Mouse (Mus musculus) neutrophil, adult 5-6 weeks (primary cell): Measurements from ENCODE around the gene Gm20388. TPM values are rescaled to one million over a fixed set of nuclear protein-coding genes. Genes with fewer than 3 reads are reported as not detected.

Experiments
- ATAC-seq: fragments of 151-379, 151-347 bp; 2 replicates; pipeline ENCODE4 v1.8.0; 2017; ENCODE audit warnings: mild to moderate bottlenecking, moderate TSS enrichment; ENCODE audit not compliant: insufficient number of reproducible peaks, poor library complexity, low FRiP score, severe bottlenecking; ENCODE audit errors: extremely low read depth
- total RNA-seq: library from RNA; stranded (forward); fragments of 200-1000 nt; gene quantifications from 2 replicates; pipeline ENCODE4 v1.2.3, GENCODE M21; 2017

The Gm20388 gene
- total RNA-seq, 1 experiment from 2014 or later, result 10.8 TPM

DNA sequence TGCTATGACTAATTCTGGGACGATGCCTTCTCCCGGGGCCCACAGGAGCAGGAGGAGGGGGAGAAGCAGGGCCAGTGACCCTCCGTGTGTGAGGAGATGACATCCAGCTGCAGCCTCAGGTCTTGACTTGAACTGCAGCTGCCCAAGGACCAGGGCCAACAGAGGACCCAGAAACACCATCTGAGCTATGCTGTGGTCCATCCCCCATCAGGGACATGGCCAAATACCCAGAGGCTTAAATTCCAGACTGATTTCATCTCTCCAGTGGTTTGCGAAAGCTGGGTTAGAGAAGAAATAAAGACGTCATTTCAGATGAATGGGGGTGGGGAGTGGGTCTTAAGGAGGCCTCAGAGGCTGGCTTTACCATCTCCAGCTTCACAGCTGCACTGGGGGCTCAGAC, 4285.6 kb downstream of the Gm20388 start:
- no peak for ATAC-seq

DNA sequence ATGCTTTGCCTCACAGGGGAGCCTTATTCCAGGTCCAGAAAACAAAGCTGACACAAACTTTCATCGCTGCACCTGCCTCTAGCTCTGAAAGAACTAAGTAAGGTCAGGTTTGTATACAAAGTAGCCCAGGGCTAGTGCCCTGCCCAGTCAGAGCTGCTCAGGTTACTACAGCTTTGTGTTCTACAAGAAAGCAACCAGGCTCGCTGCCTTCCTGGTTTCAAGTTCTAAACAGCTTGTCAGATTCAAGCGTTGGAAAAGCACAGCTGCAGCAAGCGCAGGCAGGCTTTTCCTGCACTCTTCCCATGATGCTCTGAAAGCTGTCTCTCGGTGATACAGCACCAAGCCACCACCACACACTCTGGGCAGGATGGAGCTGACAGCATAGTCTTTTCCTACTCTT, 4286.2 kb downstream of the Gm20388 start:
- no peak for ATAC-seq

- no peak for ATAC-seq
These were observed 4287.6 kb downstream of the Gm20388 start for GRCm38 (mm10) chr8:124198230-124198629.

DNA sequence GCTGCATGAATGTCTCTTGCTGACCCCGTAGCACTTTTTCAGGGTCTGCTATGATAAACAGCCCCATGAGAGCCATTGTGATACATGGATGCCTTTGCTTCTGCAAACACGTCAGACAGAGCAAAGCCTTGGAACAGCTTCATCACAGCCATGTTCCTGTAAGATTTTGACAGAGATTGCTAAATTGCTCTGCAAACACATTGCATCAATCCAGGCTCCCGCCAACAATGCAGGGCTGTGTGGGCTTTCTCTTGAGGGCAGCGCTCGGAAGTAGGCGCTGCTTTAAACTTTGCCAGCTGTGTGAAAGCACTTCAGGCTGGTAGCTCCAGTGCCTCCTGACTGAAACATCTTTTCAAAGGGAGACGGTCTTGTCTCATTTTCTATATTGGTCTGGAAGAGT, 4289.8 kb downstream of the Gm20388 start:
- no peak for ATAC-seq

GRCm38 (mm10) chr8:124201706-124202105, 4291.1 kb downstream of the Gm20388 start:
- ATAC-seq, result no peak

- ATAC-seq, result no peak
These were observed 4292.3 kb downstream of the Gm20388 start for GRCm38 (mm10) chr8:124202895-124203294.

GRCm38 (mm10) chr8:124204001-124204601, 4293.5 kb downstream of the Gm20388 start:
- no peak for ATAC-seq

DNA sequence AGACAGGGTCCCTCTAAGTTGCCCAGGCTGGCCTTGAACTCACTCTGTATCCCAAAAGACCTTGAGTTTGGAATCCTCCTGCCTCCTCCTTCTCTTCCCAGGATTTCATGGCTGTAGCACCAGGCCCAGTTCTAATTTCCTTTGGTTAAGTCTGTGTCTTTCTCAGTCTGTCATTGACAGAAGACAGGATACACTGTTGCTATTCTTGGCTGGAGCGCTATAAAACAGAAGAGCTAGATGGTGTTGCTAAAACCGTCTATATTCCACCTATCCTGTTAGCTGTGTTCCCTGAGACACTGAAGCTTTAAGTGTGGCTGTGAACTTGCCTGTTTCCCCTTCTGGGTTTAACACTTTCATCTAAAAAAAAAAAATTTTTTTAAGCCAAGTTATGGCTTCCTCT, 4301.5 kb downstream of the Gm20388 start:
- ATAC-seq, result no peak

DNA sequence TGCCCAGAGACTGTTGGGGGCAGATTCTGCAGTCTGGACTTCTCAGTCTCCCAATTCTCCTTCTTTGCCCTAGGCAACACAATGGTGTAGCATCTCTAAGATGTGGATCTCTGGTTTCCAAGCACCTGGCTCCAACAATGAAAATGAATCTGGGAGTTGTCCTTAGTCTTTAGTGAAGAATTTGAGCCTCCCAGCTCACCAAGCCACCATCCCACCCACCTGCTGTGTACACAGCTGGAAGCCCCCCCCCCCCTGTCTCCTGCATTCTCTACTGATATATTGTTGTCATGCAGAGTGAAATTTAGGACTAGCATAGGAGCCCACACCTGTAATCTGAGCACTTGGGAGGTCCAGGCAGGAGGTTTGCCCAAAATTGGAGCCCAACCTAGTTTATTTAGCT, 4306.3 kb downstream of the Gm20388 start:
- ATAC-seq, result no peak

DNA sequence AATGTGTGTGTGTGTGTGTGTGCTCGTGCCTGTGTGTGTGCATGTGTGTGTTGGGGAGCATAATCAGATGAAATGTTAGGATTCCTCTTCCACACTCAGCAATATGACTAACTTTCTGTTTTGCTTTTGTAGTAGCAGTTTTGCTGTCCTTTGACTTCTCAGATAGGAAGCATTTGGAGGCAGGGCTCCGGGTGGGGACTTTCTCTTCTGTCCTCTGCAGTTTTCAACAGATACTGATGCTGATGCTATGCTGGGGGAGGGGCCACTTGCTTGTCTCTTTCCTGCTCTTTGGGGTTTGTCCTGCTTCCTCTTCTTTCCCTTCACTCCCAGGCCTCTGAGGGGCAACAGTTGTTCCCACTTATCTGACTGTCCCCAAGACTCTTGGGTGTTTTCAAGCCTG, 4319.2 kb downstream of the Gm20388 start:
- no peak for ATAC-seq

GRCm38 (mm10) chr8:124230496-124231175, 4320.0 kb downstream of the Gm20388 start:
- no peak for ATAC-seq

GRCm38 (mm10) chr8:124231176-124231484, 4320.5 kb downstream of the Gm20388 start, which contains the start of gene Galnt2:
Galnt2 (plus strand) TSS chr8:124231391.
- ATAC-seq, result peak; percentile 47

- ATAC-seq, result peak; percentile 41; the same call in 1 of the 2 replicates
These were observed 4321.0 kb downstream of the Gm20388 start for GRCm38 (mm10) chr8:124231485-124232279.

GRCm38 (mm10) chr8:124232280-124232600, 4321.6 kb downstream of the Gm20388 start:
- no peak for ATAC-seq

GRCm38 (mm10) chr8:124234496-124234895, 4323.9 kb downstream of the Gm20388 start:
- ATAC-seq, result no peak

GRCm38 (mm10) chr8:124235536-124235935, 4324.9 kb downstream of the Gm20388 start:
- ATAC-seq, result no peak

DNA sequence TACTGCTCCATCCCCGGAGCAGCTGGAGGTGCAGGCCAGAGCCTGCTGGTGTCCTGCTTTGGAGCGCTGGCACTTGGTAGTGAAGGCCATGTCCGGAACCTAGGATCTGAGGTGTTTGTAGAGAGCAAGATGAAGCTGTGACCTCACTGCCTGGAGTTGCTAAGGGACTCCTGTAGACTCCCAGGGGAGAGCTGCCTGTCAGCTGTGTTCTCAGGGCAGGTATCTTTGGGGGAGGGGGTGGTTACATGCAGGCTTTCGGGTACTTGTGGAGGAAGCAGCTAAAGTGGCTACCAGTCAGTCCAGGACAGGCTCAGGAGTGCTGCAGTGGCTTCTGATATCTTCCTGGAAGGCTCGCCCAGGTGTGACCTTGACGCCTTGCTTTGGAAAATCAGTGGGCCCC, 4328.7 kb downstream of the Gm20388 start:
- no peak for ATAC-seq

DNA sequence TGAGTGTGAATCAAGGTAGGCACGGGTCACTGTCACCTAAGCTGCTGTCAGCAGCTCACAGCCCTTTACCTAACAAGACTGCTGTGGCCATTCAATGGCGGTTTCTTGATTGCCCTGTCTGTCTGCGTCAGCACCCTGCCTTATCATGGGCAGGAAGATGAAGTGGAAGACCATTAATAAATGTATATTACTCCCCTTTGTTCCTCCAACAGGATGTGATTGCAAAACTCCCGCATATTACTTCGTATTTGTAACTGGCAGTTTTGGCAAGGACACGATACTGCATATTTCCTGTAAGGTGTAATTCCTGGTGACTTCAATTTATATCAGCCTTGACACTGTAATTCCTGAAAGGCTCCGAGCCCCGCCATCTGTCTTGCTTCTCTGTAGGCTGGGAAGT, 4330.3 kb downstream of the Gm20388 start:
- no peak for ATAC-seq

- peak; percentile 16; the same call in 1 of the 2 replicates for ATAC-seq
These were observed 4331.6 kb downstream of the Gm20388 start for GRCm38 (mm10) chr8:124242208-124242607.

- ATAC-seq, result no peak
These were observed 4332.3 kb downstream of the Gm20388 start for GRCm38 (mm10) chr8:124242913-124243312.
